Mouse (Mus musculus) frontal cortex, postnatal 10 days (tissue): ENCODE data around the gene Fam71e2.

ENCODE experiments used
- DNase-seq, 2 experiments: peaks; one replicate each; pipeline ENCODE4 v3.0.0; 2022; ENCODE audit warnings: low spot score in 2 of 2, mixed read lengths in 1 of 2

Gene Fam71e2

GRCm38 (mm10) chr7:4777851-4778637 lies 6.9 kb upstream of the Fam71e2 start:
- DNase-seq: no peak

DNA sequence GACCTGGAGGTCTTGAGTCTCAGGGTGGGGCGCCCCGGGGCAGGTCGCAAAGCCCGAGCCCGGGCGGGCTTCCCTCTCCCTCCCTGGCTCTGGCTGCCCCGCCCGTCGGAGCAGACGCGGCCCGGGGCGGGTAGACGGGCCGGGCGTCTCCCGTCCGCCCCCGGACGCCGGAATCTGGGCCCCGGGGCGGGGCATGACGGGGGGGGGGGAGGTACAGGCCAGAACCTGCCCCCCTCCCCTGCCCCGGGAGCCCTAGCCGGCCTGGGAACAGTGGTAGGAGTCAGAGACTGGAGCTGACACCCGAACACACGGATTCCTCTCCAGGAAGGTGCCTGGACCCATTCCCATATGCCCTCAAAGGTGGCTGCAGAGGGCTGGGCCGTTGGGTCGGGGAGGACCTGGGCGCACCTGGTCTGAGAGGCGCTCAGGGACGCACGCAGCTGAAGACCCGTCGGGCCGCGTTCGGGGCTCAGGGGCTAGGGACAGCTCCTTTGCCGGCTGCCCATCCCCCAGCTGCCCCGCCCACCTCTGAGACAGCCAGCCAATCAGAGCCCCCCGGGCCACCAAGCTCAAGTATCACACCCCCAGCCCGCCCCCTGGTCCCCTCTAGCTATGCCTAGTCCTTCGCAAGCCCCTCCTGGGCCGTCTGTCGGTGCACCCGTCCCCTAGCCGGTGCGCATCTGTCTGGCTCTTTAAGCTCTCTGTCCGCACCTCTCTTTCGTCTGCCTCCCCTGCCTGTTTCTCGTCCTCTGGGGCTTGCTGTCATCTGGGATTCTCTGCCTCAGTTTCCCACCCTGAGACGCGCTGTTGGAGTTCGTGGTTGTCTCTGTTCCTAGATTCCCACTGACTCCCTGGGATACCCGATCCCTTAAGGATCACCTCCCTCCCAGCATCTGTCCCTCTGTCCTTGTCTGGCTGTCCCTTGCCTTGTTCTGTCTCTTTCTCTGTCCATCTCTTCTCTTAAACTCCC lies 6.0 kb upstream of the Fam71e2 start:
- peak in 1 of 2 experiments; percentile 39 for DNase-seq

DNA sequence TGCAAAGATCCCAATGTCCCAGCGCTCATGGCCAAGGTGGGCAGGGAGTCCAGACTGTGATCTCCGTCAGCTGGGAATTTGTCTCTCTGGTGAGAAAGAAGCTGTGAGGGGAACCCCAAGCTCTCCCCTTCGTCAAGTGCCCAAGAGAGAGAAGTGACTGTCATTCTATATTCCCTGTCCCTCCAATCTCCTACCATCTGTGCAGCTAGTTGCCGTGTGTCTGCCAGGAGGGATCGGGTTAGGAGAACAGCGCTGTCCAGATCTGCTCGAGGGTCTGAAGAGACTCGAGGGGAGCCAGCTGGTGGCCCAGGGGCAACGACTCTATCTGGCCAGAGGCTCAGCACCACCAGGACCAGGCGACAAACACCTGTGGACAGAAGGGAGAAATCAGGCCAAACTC lies 5.0 kb upstream of the Fam71e2 start:
- DNase-seq: no peak

- DNase-seq: no peak
Measured at GRCm38 (mm10) chr7:4764946-4765710, 6.0 kb downstream of the Fam71e2 start.

DNA sequence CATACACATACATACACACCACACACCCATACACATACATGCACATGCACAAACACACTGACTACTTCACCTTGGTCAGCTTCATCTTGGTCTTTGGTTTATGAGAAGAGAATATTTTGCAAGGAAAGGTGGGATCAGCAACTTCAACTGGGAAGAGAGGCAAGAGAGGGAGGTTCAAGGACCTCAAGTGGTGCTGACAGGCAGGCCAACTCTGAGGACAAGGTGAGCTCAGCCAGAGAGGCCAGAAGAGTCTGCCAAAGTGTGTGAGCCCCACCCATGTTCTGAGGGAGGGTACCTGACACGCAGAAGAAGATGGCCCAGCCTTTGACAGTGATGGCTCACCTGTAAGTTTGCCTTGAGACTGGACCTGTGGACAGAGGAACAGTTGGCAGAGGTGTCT lies 11.4 kb downstream of the Fam71e2 start:
- no peak for DNase-seq

DNA sequence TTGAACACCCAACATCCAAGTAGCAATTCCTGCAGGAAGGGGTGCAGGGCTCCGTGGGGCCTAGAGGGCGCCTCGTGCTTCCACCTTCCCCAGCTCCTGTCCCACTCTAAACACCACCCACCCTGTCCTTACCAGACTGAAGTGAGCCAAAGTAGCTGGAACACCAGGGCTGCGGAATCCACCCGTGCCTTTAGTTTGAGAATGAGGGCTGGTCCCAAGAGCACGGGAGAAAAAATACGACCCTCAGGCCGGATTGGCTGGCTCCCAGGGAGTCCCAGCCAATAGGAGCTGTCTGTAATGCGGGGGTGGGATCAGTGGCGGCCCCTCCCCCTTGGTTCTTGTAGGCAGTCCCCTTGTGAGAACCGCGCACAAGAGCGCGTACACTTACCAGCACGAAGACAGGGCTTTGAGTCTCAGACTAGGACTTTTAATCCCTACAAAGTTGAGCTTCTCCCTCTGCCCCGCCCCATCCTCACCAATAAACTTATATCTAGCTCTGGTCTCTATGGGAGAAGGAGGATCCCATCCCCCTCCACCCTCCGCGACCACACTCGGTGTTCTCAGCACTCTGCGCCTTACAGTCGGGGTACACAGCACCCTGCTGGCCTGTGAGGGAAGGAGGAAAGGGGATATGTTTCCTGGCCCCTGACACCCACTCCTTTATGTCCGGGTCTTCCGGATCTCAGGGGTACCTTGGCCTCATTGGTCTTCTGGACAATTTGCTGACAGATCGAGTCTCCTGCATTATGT lies 18.1 kb downstream of the Fam71e2 start, which contains the start of gene Cox6b2:
Cox6b2 (minus strand) TSS at position 274 of the 750 bp plus-strand sequence.
- peak; percentile 72 to 76 for DNase-seq

DNA sequence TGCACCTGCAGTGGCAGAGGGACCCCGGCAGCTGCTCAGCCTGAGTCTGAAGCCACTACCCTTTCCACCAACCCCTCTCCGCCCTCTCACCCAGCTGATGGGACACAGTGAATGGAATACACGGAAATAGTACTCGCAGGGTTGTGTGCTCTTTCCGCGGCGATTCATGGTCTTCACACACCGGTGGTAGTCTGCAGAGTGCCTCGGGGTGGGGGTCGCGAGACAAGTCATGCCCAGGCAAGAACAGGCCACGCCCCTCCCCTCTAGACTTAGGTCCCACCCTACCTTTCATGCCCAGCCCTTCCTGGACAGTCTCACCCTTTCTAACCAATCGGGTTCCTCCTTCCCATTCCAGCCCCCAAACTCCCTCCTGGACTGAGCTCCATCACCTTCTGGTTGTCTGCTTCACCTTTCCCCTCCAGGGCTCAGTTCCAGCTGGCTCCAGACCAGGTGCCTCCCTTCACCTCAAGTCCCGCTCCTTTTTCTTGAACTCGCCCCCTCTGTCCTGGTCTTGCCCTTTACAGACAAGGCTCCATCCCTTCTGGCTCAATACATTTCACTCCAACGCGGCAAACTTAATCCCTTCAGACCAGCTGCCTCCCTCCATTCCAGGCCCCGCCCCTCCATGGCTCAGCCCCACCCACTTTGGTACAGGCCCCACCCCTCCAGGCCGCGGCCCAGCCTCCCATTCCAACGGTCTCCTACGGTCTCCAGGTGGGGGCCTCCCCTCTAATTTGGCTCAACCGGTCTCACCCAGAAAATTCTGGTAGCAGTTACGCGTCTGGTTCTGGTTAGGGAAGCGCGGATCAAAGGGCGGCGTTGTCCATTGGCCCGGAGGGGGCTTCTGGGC lies 18.9 kb downstream of the Fam71e2 start:
- DNase-seq: peak; percentile 18 to 19

DNA sequence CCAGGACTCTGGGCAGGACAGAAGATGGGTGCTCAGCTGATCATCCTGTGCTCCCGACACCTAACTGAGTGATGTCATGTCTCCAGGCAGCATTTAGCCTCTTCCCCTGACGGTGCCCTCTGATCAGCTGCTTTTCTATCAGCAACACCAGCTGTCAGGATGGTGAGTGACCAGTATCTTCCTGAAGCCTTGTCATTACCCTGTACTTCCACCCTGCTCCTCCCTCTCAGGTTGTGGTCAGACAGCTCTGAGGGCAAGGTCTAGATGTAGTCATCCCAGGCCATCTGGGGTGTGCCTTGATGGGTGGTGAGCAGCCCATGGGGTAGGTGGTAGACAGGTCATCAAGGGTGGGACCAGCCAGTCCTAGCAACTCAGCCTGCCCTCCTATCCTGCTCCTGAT lies 21.9 kb downstream of the Fam71e2 start:
- no peak for DNase-seq

GRCm38 (mm10) chr7:4748321-4748720 lies 22.8 kb downstream of the Fam71e2 start:
- DNase-seq: no peak

DNA sequence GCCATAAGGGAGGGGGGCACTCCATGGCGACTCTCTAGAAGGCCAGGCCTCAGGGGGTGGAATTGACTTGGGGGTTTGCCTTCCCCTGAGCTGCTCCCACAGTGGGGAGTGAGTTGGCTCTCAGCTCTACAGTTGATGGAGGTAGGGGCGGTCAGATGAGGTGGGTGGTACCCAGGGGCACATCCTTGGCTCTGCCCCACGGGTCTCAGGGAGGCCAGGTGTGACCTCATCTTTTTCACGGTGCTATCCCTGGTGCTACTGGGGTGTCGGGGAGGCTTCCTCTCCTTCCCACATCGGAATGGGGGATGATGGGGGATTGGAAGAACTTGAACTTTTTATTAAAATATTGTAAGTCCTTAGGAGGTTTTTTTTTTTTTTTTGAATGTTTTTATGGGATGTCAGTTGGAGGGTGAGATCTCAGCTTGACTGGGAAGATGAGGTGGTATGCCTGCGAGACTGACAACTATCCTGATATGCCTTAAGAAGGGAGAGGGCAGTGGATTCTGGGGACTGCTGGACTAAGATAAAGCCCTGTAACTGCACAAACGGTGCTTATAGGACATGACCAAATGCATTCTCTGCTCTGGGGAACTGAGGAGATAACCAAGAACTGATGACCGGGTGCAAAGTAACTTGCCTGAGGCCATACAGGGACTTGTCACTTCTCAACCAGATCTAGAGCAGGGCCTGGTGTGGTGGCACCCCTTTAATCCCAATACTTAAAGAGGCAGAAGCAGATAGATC lies 23.8 kb downstream of the Fam71e2 start:
- no peak for DNase-seq

DNA sequence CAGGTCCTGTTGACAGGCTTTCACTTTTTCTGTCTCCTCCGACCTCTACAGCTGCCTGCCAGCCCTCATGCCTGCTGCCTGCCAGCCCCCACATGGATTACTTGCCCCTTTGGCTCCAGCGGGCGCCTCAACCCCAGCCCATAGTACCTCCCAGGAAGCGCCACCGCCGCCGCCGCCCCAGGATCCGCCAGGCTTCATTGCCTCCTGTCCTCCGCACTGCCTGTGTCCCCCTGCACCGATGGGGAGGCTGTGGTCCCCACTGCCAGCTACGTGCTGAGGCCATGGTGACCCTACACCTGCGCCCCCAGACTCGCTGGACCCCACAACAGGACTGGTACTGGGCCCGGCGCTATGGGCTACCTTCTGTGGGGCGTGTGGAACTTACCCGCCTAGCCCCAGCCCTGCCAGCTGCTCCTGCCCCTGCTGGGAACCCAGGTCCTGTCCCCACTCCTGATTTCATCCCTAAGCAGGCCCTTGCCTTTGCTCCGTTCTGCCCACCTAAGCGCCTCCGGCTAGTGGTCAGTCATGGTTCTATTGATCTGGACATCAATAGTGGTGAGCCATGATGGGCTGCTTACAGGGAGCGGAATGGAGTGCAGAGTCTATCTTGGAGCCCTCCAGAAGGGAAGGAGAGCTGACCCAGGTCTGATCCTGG lies 24.6 kb downstream of the Fam71e2 start:
- DNase-seq: no peak

- no peak for DNase-seq
Measured at GRCm38 (mm10) chr7:4744886-4745285, 26.2 kb downstream of the Fam71e2 start.

DNA sequence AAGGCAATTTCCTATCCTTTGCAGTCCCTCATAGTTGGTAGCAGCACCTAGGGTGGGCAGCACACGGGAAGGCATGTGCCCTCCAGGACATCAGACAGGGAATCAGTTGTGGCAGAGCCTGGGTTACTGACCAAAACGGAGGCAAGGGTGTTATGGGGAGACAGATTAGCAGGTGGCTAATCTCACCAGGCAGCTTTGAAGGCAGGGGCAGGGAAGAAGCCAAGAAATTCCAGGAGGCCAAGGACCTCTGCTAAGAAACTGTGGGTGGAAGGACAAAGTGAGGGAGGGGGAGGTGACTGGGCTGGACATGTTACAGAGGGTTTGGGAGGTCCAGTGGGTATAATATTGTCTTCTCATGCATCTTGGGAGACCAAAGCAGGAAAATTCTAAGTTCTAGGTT lies 27.7 kb downstream of the Fam71e2 start:
- DNase-seq: no peak

GRCm38 (mm10) chr7:4742482-4742819 lies 28.7 kb downstream of the Fam71e2 start:
- no peak for DNase-seq

DNA sequence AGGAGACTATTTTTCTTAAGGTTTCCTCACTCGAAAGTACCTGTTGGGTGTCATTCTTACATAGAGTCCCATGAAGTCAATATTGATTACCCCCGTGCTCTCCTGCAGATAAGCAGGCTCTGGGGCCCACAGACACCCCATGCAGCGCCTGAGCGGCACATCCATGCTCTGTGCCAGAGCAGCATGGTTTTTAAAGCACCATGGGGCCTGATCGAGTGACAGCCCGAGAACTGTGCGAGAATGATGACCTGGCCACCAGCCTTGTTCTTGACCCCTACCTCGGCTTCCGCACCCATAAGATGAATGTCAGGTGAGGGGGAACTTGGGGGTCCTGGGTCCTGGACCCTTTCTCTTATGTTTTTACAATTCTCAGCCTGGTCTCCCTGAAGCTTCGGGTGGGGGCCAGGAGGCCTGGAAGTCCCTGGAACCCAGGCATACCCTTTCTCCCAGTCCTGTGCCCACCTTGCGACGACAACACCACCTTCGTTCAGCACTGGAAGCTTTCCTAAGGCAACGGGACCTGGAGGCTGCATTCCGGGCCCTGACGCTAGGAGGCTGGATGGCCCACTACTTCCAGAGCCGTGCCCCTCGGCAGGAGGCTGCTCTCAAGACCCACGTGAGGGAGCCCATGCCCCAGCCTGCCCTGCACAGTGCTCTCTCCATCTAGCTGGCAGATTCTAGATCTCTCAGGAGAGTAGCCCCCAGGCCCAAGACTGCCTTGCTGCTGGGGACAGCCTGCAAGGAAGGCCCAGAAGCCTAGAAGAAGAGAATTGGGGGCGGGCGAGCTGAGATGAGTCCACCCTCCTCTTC lies 29.2 kb downstream of the Fam71e2 start:
- DNase-seq: no peak

DNA sequence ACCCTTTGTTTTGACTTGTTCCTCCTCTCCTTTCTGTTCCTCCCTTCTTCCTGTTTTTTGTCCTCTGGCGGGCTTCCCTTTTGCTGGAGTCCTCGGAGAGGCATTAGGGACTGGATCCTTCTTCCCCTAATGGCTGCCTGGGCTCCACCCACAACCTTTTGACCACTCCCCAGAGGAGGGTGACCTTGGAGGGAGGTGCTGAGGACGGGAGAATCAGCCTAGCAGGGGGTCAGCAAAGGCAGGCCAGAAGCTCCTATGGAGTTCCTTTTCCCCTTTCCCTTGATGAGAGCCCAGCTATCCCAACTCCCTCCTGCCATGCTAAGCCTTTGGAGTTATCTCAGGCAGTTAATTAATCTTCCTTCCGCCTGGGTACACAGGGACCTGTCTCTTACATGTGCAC lies 30.0 kb downstream of the Fam71e2 start:
- DNase-seq: peak; percentile 22 to 44

GRCm38 (mm10) chr7:4740309-4740727 lies 30.8 kb downstream of the Fam71e2 start:
- no peak for DNase-seq
